26 mouse cellular contexts compared by ENCODE assay signal in genomic region chr17:86269639-86270038, GRCm38 (mm10).
"Had no signal": no experiment of that assay in that cellular context is flagged by ENCODE, and none has a peak within 500 bp of the region (broad histone marks: within the 10 kb centered on the region; RNA-seq: fewer than 3 reads in every experiment).

No protein-coding gene starts in this region.

- H3K9ac ChIP-seq: embryonic facial prominence, embryonic 12.5 days; embryonic facial prominence, embryonic 15.5 days; forebrain, embryonic 13.5 days; forebrain, embryonic 15.5 days; forebrain, postnatal 0 days had no signal

- H3K27me3 ChIP-seq: embryonic facial prominence, embryonic 12.5 days; embryonic facial prominence, embryonic 15.5 days; forebrain, embryonic 13.5 days; forebrain, embryonic 15.5 days had no signal

- H3K27ac ChIP-seq: embryonic facial prominence, embryonic 12.5 days; embryonic facial prominence, embryonic 15.5 days; forebrain, embryonic 10.5 days; forebrain, embryonic 13.5 days; forebrain, embryonic 15.5 days; gastrocnemius, adult 2 months; heart, adult 2 months; heart, embryonic 10.5 days had no signal

- H3K36me3 ChIP-seq: embryonic facial prominence, embryonic 12.5 days; embryonic facial prominence, embryonic 15.5 days; forebrain, embryonic 10.5 days; forebrain, embryonic 15.5 days; heart, embryonic 10.5 days had no signal

- H3K4me3 ChIP-seq: embryonic facial prominence, embryonic 12.5 days; embryonic facial prominence, embryonic 15.5 days; erythroblast, embryonic 14.5 days; forebrain, embryonic 10.5 days; forebrain, embryonic 13.5 days; forebrain, embryonic 15.5 days; gastrocnemius, adult 2 months; heart, adult 2 months; heart, embryonic 10.5 days had no signal

- ATAC-seq: forebrain, embryonic 13.5 days; forebrain, embryonic 14.5 days; forebrain, embryonic 15.5 days; forebrain, embryonic 16.5 days; forebrain, postnatal 0 days had no signal

- H3K9me3 ChIP-seq: embryonic facial prominence, embryonic 12.5 days; embryonic facial prominence, embryonic 15.5 days; forebrain, embryonic 10.5 days; forebrain, embryonic 13.5 days; forebrain, embryonic 15.5 days; heart, embryonic 10.5 days had no signal

- H3K4me2 ChIP-seq: embryonic facial prominence, embryonic 12.5 days; embryonic facial prominence, embryonic 15.5 days; forebrain, embryonic 13.5 days; forebrain, embryonic 15.5 days had no signal

- DNase-seq: cerebellum, adult 8-10 months; cerebellum, adult 9-10 months; cerebellum, adult 9-11 months; cerebellum, postnatal 10 days; cerebellum, postnatal 14 days; cerebellum, postnatal 25 days; cerebellum, postnatal 36 days; embryo, embryonic 11 days; forebrain, postnatal 0 days; gastrocnemius, adult 2 months; gastrocnemius, postnatal 10 days; gastrocnemius, postnatal 14 days; gastrocnemius, postnatal 25 days; gastrocnemius, postnatal 36 days; heart, adult 11 months; heart, adult 18-20 months; heart, adult 2 months had no signal
